Mouse (Mus musculus) bone marrow macrophage, adult 2 months (primary cell): ENCODE measurements around the gene Cadm4. TPM values are rescaled to one million over a fixed set of nuclear protein-coding genes. Genes with fewer than 3 reads are reported as not detected.
A peak's percentile ranks its signal among the peaks of the same experiment; 100 is the strongest.

Experiments used
- H3K27ac ChIP-seq: 2 replicates; pipeline ENCODE4 v1.5.1; 2012; ENCODE audit warnings: low read depth, low read length; ENCODE audit not compliant: insufficient read depth
- H3K4me1 ChIP-seq: 2 replicates; pipeline ENCODE4 v1.6.1; 2012; ENCODE audit warnings: low read length; ENCODE audit not compliant: control insufficient read depth, insufficient read depth
- H3K4me3 ChIP-seq: 2 replicates; pipeline ENCODE4 v1.5.1; 2012; ENCODE audit warnings: mild to moderate bottlenecking, low read length, moderate library complexity; ENCODE audit not compliant: insufficient read depth
- CTCF ChIP-seq: IDR thresholded peaks from 2 replicates; pipeline ENCODE4 v1.5.1; 2012; ENCODE audit warnings: low read depth, mild to moderate bottlenecking, low read length, moderate library complexity
- POLR2A ChIP-seq: IDR thresholded peaks from 2 replicates; pipeline ENCODE4 v1.6.1; 2012; ENCODE audit warnings: mild to moderate bottlenecking, low read depth, low read length, borderline replicate concordance
- polyA plus RNA-seq: library from polyadenylated mRNA; stranded (reverse); fragments of >200 nt; gene quantifications from 2 replicates; pipeline ENCODE4 v1.2.4, GENCODE M21; 2012; ENCODE audit not compliant: missing spikeins, insufficient read depth, insufficient read length

Gene Cadm4
- polyA plus RNA-seq, 1 experiment, result not detected

DNA sequence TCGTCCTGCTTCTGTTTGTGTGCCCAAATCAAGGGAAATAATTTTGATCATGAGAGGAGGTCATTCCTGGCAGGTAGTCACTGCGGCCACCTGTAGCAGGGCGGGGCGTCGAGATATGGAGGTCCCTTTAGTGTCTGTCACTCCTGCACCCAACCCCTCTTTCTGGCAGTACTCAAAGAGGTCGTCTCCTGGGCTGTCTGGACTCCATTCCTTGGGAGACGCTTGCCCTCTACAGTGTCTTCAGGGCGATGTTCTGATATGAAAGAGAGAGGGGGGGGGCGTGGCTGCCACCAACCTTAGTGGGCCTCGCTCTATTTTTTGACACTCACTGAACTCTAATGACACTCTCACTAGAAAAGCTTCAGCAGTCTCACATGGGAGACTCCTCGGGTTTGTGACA, 47.8 kb downstream of the Cadm4 start:
- TF ChIP-seq CTCF (no peak), POLR2A (no peak)
- no peak overlapping the region for H3K27ac ChIP-seq

DNA sequence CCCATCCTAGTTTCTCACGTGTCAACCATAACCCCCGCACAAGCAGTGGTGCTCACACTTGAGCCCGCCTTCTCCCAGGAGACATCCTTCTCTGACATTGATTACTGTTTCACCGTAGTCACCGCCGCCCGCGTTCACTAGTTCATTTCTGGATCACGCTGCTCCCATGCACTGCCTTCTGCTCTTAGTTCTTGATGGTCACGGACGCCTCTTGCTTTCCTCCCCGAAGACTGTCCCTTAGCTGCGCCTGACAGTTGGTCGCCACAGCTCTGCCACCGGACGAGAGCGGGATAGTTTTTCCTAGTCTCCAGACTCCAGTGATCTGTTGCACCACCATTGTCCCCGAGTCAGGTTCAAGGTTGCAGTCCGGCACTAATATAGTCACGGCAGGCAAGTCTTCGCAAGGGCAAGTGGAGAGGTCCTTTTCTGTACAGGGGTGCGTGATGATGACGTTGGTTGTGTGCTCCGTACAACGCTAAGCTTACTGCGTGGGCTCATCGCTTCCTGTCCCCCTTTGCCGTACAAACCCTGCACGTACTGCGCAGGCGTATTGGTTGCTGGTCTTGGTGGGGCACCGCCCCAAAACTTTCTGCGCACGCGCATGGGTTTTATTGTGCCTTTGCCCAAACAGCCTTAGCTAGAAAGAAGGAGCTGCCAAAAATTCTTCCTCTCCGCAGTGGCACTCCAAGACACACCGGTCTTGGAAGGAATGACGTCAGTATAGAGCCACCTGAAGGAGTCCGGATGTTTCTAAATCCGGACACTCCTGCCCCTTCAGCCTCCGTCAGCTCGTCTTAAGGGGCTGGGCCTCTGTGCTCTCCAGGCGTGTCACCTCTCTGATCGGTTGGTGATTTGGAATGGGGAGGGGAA, 48.5 kb downstream of the Cadm4 start, which contains the start of gene Irgq:
TSS of gene Irgq (plus strand) at position 628 of the 870 bp plus-strand sequence.
- Histone ChIP-seq H3K27ac (peak within 1 kb of the TSS; percentile 81), H3K4me3 (peak within 1 kb of the TSS; percentile 79), H3K4me1 (peaks cover 6% of the 10 kb centered on the region)
- TF ChIP-seq CTCF (no peak), POLR2A (0 out of 2 replicates have a peak, but pooled peaks have one; percentile 40)

More for the DNA sequence above, 47.8 kb downstream of the Cadm4 start:
- H3K4me1 ChIP-seq, result peaks cover 6% of the 10 kb centered on the region
- H3K4me3 ChIP-seq, result peak overlapping the region; percentile 79

DNA sequence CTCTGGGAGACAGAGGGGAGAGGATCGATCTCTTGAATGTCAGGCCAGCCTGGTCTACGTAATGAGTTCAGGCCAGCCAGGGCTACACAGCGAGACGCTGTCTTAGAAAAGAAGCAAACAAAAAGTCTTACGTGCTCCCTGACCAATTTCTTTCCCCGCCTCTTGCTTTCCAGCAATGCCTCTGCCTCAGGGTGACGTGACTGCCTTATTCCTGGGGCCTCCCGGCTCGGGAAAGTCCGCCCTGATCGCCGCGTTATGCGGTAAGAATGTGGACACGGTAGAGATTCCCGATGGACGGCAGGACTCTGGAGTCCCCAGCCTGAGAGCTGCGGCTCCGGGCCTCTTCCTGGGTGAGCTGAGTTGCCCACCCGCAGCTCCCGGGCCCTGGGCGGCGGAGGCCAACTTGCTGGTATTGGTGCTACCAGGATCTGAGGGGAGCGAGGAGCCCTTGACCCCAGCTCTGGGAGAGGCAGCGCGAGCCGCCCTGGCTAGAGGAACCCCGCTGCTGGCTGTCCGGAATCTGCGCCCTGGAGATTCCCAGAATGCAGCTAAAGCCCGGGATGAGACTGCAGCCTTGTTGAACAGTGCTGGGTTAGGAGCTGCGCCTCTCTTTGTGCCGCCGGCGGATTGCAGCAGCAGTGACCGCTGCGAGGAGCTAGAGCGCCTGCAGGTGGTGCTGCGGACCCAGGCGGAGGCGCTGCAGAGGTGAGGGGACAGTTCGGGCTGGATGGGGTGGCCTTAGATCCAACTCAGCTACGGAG, 49.6 kb downstream of the Cadm4 start:
- TF ChIP-seq POLR2A, result no peak
- TF ChIP-seq CTCF, result peak; percentile 69
- Histone ChIP-seq H3K27ac (peak overlapping the region; percentile 36; the same call in 1 of the 2 replicates), H3K4me1 (peaks cover 6% of the 10 kb centered on the region), H3K4me3 (peak overlapping the region; percentile 75)

DNA sequence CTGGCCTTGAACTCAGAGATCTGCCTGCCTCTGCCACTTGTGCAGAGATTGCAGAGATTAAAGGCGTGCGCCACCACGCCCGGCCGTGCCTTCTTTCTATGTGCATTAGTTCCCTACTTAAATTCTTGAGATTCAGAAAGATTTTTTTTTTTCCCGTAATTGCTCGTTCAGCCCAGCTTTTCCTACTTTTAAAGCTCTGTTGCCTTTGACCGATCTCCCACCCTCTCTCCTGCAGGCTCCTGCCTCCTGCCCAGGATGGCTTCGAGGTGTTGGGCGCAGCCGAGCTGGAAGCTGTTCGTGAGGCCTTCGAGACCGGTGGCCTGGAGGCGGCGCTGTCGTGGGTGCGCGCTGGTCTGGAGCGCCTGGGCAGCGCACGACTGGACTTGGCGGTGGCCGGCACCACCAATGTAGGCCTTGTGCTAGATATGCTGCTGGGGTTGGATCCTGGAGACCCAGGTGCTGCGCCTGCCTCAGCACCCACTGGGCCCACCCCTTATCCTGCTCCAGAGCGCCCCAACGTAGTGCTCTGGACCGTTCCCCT, 51.3 kb downstream of the Cadm4 start:
- Histone ChIP-seq H3K4me1 (peaks cover 6% of the 10 kb centered on the region), H3K27ac (no peak overlapping the region), H3K4me3 (no peak overlapping the region)
- no peak for TF ChIP-seq CTCF

DNA sequence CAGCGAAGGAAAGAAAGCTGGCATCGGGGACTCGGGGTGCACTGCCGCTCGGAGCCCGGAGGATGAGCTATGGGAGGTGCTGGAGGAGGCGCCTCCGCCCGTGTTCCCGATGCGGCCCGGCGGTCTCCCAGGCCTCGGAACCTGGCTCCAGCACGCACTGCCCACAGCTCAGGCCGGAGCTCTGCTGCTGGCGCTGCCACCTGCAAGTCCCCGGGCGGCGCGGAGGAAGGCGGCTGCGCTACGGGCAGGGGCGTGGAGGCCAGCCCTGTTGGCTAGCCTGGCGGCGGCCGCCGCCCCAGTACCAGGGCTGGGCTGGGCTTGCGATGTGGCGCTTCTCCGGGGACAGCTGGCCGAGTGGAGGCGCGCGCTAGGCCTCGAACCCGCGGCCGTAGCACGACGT, 52.0 kb downstream of the Cadm4 start:
- TF ChIP-seq POLR2A (no peak), CTCF (no peak)
- Histone ChIP-seq H3K4me1 (peaks cover 11% of the 10 kb centered on the region), H3K27ac (no peak overlapping the region), H3K4me3 (no peak overlapping the region)

DNA sequence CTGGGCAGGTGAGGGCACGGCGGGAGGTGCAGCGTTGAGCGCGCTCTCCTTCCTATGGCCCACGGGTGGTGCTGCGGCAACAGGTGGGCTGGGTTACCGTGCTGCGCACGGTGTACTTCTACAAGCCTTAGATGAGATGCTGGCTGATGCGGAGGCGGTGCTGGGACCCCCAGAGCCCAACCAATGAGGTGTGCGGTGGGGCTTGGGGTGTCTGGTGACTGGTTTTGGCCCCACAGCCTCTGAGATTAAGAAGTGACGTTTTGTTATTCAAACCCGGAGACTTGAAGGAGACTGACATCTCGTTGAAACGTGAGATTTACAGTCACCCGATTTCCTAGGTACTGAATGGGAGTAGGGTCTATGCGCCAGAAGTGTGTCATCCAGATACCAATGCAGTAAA, 52.5 kb downstream of the Cadm4 start:
- no peak overlapping the region for H3K27ac ChIP-seq
- H3K4me3 ChIP-seq, result no peak overlapping the region
- H3K4me1 ChIP-seq, result peaks cover 8% of the 10 kb centered on the region
- TF ChIP-seq POLR2A (no peak), CTCF (no peak)

DNA sequence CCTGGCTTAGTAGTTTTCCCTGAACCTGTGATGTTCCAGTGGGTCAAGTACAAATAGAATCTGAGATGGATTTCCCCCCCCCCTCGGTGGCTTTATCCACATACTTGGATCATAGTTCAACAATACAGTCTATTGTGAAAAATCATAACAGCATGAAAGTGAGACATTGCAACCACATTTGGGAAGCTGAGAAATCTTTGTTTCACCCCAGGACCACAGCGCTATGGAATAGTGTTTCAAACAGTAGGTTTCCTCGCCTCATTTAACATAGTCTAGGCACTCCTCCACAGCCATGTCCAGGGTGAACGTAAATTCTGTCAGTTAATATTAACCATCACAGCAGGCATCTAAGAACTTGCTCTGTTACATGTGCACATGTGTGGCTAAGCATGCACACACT, 55.3 kb downstream of the Cadm4 start:
- TF ChIP-seq CTCF, result no peak
- Histone ChIP-seq H3K4me1 (peaks cover 5% of the 10 kb centered on the region), H3K27ac (no peak overlapping the region), H3K4me3 (no peak overlapping the region)

DNA sequence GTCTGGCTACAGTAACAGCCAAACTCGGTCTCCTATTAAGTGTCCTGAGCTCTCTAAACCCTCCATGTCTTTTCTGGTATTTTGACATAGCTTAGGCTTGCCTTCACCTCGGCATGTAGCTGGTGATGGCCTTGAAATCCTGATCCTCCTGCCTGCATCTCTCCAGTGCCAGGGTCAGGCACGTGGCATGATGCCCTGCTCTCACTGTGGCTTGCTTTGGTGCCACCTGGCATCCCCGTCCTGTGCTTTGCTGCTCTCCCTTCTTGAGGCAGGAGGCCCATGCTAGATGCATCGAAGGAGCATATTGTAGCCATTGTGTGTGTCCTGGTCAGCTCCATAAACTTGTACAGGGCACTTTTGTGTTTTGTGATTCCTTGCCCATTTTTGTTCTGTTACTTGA, 55.8 kb downstream of the Cadm4 start:
- H3K4me3 ChIP-seq, result no peak overlapping the region
- TF ChIP-seq CTCF (no peak), POLR2A (no peak)
- H3K4me1 ChIP-seq, result peaks cover 5% of the 10 kb centered on the region
- no peak overlapping the region for H3K27ac ChIP-seq

DNA sequence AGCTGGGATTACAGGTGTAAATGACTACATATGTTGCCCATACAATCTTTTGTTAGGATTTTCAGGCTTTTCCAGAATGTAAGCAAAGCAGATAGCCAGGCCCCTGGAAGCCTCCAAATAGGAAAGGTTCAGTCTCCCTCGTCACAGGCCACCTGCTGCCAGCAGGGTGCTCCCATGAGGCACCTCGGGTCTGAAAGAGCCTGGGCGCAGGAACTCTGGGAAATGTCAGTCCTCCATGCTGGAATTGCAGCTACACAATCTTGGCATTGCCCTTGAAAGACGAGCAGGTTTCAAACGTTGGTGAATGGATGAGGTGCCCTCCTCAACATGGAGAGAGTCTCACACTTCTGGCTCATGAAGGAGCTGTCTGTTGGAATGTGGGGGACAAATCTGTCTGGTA, 56.3 kb downstream of the Cadm4 start:
- TF ChIP-seq CTCF (0 out of 2 replicates have a peak, but pooled peaks have one; percentile 19), POLR2A (no peak)
- H3K4me3 ChIP-seq, result no peak overlapping the region

DNA sequence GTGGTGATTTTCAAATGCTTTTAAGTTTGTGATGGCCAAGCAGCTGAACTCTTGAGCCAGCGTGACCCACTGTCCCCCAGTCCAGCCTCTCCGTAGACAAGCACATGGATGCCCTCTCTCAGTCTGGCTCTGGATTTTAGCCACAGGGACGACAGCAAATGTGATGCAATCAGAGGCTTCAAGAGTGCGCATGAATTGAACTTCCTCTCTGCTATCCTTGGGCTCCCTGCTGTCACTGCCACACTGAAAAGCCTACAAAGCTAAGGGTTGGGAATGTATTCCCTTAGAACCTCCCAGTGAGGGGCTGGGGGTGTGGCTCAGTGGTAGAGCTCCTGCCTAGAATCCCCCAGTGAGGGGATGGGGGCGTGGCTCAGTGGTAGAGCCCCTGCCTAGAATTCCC, 56.9 kb downstream of the Cadm4 start:
- Histone ChIP-seq H3K4me1 (peaks cover 5% of the 10 kb centered on the region), H3K4me3 (no peak overlapping the region), H3K27ac (no peak overlapping the region)
- TF ChIP-seq CTCF (no peak), POLR2A (no peak)

More for the DNA sequence above, 56.3 kb downstream of the Cadm4 start:
- H3K27ac ChIP-seq, result no peak overlapping the region
- H3K4me1 ChIP-seq, result peaks cover 5% of the 10 kb centered on the region
